Mouse (Mus musculus): ENCODE results near the gene Sgpp2. TPM values are rescaled to one million over a fixed set of nuclear protein-coding genes. Genes with fewer than 3 reads are reported as not detected.

Sgpp2 gene
- polyA plus RNA-seq, 1 experiment from 2014 or later: 0.46 TPM

DNA sequence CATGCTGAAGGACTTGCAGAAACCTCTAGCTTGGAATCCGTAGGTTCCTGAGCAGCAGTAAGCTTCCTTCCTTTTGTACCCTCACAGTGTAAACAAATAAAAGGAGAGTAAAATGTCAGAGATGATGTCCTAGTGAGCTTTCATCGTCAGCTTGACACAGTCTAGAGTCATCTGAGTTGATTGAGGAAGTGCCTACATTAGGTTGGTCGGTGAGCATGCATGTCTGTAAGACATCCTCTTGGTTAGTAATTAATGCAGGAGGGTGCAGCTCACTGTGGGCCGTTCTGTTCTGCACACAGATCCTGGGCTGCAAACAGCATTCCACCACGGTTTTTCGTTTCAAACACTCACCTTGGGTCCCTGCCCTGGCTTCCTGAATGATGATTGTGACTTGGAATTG, 60.0 kb downstream of the Sgpp2 start:
- Histone ChIP-seq H3K4me1 (ENCODE audit: control insufficient read depth, insufficient read depth, low read length) (peaks cover 4% of the 10 kb centered on the region; the same call in 1 of the 2 replicates), H3K4me2 (no peak overlapping the region), H3K36me3 (ENCODE audit: control insufficient read depth, insufficient read depth, low read length) (no peaks in the 10 kb centered on the region), H3K27me3 (ENCODE audit: control insufficient read depth, insufficient read depth, low read length) (no peaks in the 10 kb centered on the region), H3K9ac (ENCODE audit: low read depth, low read length) (no peak overlapping the region), H3K4me3 (ENCODE audit: low read depth, low read length) (no peak overlapping the region), H3K27ac (ENCODE audit: low read depth, low read length) (no peak overlapping the region), H3K9me3 (replicated peaks; ENCODE audit: control insufficient read depth, low read length) (no peaks in the 10 kb centered on the region)
- ATAC-seq (replicated peaks; ENCODE audit: insufficient number of reproducible peaks, low FRiP score, low TSS enrichment): no peak
- 48% methylated on average over 6 of the region's 6 CpGs for WGBS (ENCODE audit: insufficient replicate concordance)

DNA sequence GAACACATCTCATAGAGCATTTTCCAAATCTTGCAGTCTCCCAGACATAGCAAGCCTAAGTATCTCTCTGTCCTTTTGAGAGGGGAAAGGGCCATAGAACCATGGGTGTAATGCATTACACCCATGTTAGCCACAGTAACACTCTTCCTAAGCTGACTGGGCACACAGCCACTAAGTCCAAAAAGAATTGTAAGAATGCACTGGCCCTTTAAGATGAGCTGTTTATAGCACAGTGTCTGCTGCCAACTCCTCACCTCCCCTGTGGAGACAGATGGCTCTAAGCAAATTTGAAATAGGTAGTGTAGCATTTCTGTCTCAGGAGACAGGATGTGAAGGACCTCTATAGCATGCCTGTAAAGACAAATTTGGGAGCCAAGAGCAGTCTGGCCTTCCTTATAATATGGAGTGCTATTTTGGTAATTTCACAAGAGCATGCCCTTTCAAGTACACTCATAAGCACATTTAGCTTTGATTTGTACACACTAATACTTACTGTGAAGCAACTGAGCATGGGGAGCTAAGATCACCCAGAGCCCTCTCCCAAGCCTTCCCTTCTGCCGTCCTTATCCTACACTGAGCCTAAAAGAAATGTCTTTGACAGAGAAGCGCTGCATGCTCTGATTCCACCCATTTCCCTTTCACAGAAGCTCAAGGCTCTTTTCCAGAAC, 61.6 kb downstream of the Sgpp2 start:
- Histone ChIP-seq H3K9ac (ENCODE audit: low read depth, low read length) (no peak overlapping the region), H3K27me3 (ENCODE audit: control insufficient read depth, insufficient read depth, low read length) (no peaks in the 10 kb centered on the region), H3K4me2 (no peak overlapping the region), H3K36me3 (ENCODE audit: control insufficient read depth, insufficient read depth, low read length) (no peaks in the 10 kb centered on the region), H3K9me3 (replicated peaks; ENCODE audit: control insufficient read depth, low read length) (no peaks in the 10 kb centered on the region), H3K4me1 (ENCODE audit: control insufficient read depth, insufficient read depth, low read length) (peaks cover 4% of the 10 kb centered on the region; the same call in 1 of the 2 replicates), H3K27ac (ENCODE audit: low read depth, low read length) (peak overlapping the region; percentile 66), H3K4me3 (ENCODE audit: low read depth, low read length) (no peak overlapping the region)
- no peak for ATAC-seq (replicated peaks; ENCODE audit: insufficient number of reproducible peaks, low FRiP score, low TSS enrichment)
- 60% methylated on average over 2 of the region's 2 CpGs for WGBS (ENCODE audit: insufficient replicate concordance)

- H3K36me3 ChIP-seq (ENCODE audit: control insufficient read depth, insufficient read depth, low read length): no peaks in the 10 kb centered on the region
- H3K4me1 ChIP-seq (ENCODE audit: control insufficient read depth, insufficient read depth, low read length): peaks cover 4% of the 10 kb centered on the region; the same call in 1 of the 2 replicates
- no peak overlapping the region for H3K4me2 ChIP-seq
- 89% methylated on average over 9 of the region's 9 CpGs for WGBS (ENCODE audit: insufficient replicate concordance)
- H3K27ac ChIP-seq (ENCODE audit: low read depth, low read length): no peak overlapping the region
- no peak overlapping the region for H3K4me3 ChIP-seq (ENCODE audit: low read depth, low read length)
- ATAC-seq (replicated peaks; ENCODE audit: insufficient number of reproducible peaks, low FRiP score, low TSS enrichment): no peak
- no peak overlapping the region for H3K9ac ChIP-seq (ENCODE audit: low read depth, low read length)
- H3K27me3 ChIP-seq (ENCODE audit: control insufficient read depth, insufficient read depth, low read length): no peaks in the 10 kb centered on the region
- H3K9me3 ChIP-seq (replicated peaks; ENCODE audit: control insufficient read depth, low read length): no peaks in the 10 kb centered on the region
These were observed 62.2 kb downstream of the Sgpp2 start for GRCm38 (mm10) chr1:78372316-78372715.

DNA sequence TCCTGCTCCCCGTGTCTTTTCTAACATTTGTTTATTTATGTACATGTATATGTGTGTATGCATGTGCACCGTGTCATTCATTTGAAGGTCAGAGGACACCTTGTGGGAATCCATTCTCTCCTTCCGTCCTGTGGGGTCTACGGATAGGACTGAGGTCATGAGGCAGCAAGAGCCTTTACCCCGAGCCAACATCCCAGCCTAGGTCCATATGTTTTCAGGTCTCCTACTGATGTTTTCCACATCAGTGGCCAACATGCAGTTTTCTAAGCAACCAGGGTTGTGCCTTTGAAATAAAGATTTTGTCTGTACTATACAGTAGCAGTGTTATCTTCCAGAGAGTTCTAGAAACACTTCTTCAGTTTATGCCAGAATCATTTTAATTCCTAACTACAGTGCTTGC, 63.7 kb downstream of the Sgpp2 start:
- Histone ChIP-seq H3K9me3 (replicated peaks; ENCODE audit: control insufficient read depth, low read length) (no peaks in the 10 kb centered on the region), H3K27me3 (ENCODE audit: control insufficient read depth, insufficient read depth, low read length) (no peaks in the 10 kb centered on the region), H3K4me2 (no peak overlapping the region), H3K36me3 (ENCODE audit: control insufficient read depth, insufficient read depth, low read length) (no peaks in the 10 kb centered on the region), H3K4me1 (ENCODE audit: control insufficient read depth, insufficient read depth, low read length) (peaks cover 4% of the 10 kb centered on the region; the same call in 1 of the 2 replicates), H3K9ac (ENCODE audit: low read depth, low read length) (no peak overlapping the region), H3K4me3 (ENCODE audit: low read depth, low read length) (no peak overlapping the region), H3K27ac (ENCODE audit: low read depth, low read length) (no peak overlapping the region)
- 82% methylated on average over 5 of the region's 5 CpGs for WGBS (ENCODE audit: insufficient replicate concordance)
- no peak for ATAC-seq (replicated peaks; ENCODE audit: insufficient number of reproducible peaks, low FRiP score, low TSS enrichment)

GRCm38 (mm10) chr1:78375058-78375457, 64.9 kb downstream of the Sgpp2 start:
- Histone ChIP-seq H3K4me1 (ENCODE audit: control insufficient read depth, insufficient read depth, low read length) (peaks cover 4% of the 10 kb centered on the region; the same call in 1 of the 2 replicates), H3K36me3 (ENCODE audit: control insufficient read depth, insufficient read depth, low read length) (no peaks in the 10 kb centered on the region), H3K4me2 (no peak overlapping the region), H3K4me3 (ENCODE audit: low read depth, low read length) (no peak overlapping the region), H3K27me3 (ENCODE audit: control insufficient read depth, insufficient read depth, low read length) (no peaks in the 10 kb centered on the region), H3K9me3 (replicated peaks; ENCODE audit: control insufficient read depth, low read length) (no peaks in the 10 kb centered on the region), H3K9ac (ENCODE audit: low read depth, low read length) (no peak overlapping the region), H3K27ac (ENCODE audit: low read depth, low read length) (no peak overlapping the region)
- WGBS (ENCODE audit: insufficient replicate concordance): 88% methylated on average over 3 of the region's 3 CpGs
- ATAC-seq (replicated peaks; ENCODE audit: insufficient number of reproducible peaks, low FRiP score, low TSS enrichment): no peak

GRCm38 (mm10) chr1:78380950-78381349, 70.8 kb downstream of the Sgpp2 start:
- H3K4me3 ChIP-seq (ENCODE audit: low read depth, low read length): no peak overlapping the region
- H3K27me3 ChIP-seq (ENCODE audit: control insufficient read depth, insufficient read depth, low read length): no peaks in the 10 kb centered on the region
- WGBS (ENCODE audit: insufficient replicate concordance): 86% methylated on average over 4 of the region's 4 CpGs
- H3K4me2 ChIP-seq: no peak overlapping the region
- no peaks in the 10 kb centered on the region for H3K4me1 ChIP-seq (ENCODE audit: control insufficient read depth, insufficient read depth, low read length)
- H3K27ac ChIP-seq (ENCODE audit: low read depth, low read length): no peak overlapping the region
- ATAC-seq (replicated peaks; ENCODE audit: insufficient number of reproducible peaks, low FRiP score, low TSS enrichment): no peak
- no peaks in the 10 kb centered on the region for H3K9me3 ChIP-seq (replicated peaks; ENCODE audit: control insufficient read depth, low read length)
- no peaks in the 10 kb centered on the region for H3K36me3 ChIP-seq (ENCODE audit: control insufficient read depth, insufficient read depth, low read length)
- no peak overlapping the region for H3K9ac ChIP-seq (ENCODE audit: low read depth, low read length)

GRCm38 (mm10) chr1:78387854-78388253, 77.7 kb downstream of the Sgpp2 start:
- ATAC-seq (replicated peaks; ENCODE audit: insufficient number of reproducible peaks, low FRiP score, low TSS enrichment): no peak
- no peaks in the 10 kb centered on the region for H3K9me3 ChIP-seq (replicated peaks; ENCODE audit: control insufficient read depth, low read length)
- no peaks in the 10 kb centered on the region for H3K4me1 ChIP-seq (ENCODE audit: control insufficient read depth, insufficient read depth, low read length)
- no peak overlapping the region for H3K4me3 ChIP-seq (ENCODE audit: low read depth, low read length)
- WGBS (ENCODE audit: insufficient replicate concordance): 52% methylated on average over 4 of the region's 4 CpGs
- H3K4me2 ChIP-seq: no peak overlapping the region
- no peaks in the 10 kb centered on the region for H3K36me3 ChIP-seq (ENCODE audit: control insufficient read depth, insufficient read depth, low read length)
- H3K27me3 ChIP-seq (ENCODE audit: control insufficient read depth, insufficient read depth, low read length): no peaks in the 10 kb centered on the region
- no peak overlapping the region for H3K9ac ChIP-seq (ENCODE audit: low read depth, low read length)
- H3K27ac ChIP-seq (ENCODE audit: low read depth, low read length): no peak overlapping the region

GRCm38 (mm10) chr1:78388848-78389247, 78.7 kb downstream of the Sgpp2 start:
- H3K4me2 ChIP-seq: no peak overlapping the region
- 14% methylated on average over 3 of the region's 3 CpGs for WGBS (ENCODE audit: insufficient replicate concordance)
- H3K4me3 ChIP-seq (ENCODE audit: low read depth, low read length): no peak overlapping the region
- H3K27ac ChIP-seq (ENCODE audit: low read depth, low read length): no peak overlapping the region
- no peaks in the 10 kb centered on the region for H3K9me3 ChIP-seq (replicated peaks; ENCODE audit: control insufficient read depth, low read length)
- H3K4me1 ChIP-seq (ENCODE audit: control insufficient read depth, insufficient read depth, low read length): no peaks in the 10 kb centered on the region
- H3K27me3 ChIP-seq (ENCODE audit: control insufficient read depth, insufficient read depth, low read length): no peaks in the 10 kb centered on the region
- H3K36me3 ChIP-seq (ENCODE audit: control insufficient read depth, insufficient read depth, low read length): no peaks in the 10 kb centered on the region
- ATAC-seq (replicated peaks; ENCODE audit: insufficient number of reproducible peaks, low FRiP score, low TSS enrichment): no peak
- no peak overlapping the region for H3K9ac ChIP-seq (ENCODE audit: low read depth, low read length)

DNA sequence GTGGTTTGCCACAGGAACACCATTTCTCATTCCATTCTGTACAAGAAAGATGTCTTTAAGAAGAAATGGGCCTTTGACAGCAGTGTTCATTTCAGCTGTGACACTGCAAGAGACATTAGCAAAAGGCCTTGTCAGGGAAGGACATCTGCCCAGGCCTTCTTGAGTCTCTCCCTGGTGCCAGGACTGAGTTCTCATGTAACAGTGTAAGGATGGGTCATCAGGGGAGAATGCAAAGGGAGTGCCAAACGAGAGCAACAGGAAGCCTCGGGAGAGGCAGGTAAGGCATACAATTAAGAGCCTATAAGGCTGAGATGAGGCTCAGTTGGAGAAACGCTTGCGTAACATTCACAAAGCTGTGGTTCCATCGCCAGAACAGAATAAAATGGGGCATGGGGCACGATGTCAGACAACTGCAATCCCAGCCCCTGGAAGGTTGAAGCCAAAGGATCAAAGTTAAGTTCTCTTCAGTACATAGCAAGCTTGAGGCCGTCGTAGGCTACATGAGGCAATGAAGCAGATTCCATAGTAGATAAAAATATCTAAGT, 85.1 kb downstream of the Sgpp2 start:
- ATAC-seq (replicated peaks; ENCODE audit: insufficient number of reproducible peaks, low FRiP score, low TSS enrichment): no peak
- Histone ChIP-seq H3K4me3 (ENCODE audit: low read depth, low read length) (no peak overlapping the region), H3K36me3 (ENCODE audit: control insufficient read depth, insufficient read depth, low read length) (no peaks in the 10 kb centered on the region), H3K4me2 (no peak overlapping the region), H3K27me3 (ENCODE audit: control insufficient read depth, insufficient read depth, low read length) (no peaks in the 10 kb centered on the region), H3K4me1 (ENCODE audit: control insufficient read depth, insufficient read depth, low read length) (peaks cover 3% of the 10 kb centered on the region; the same call in 1 of the 2 replicates), H3K27ac (ENCODE audit: low read depth, low read length) (no peak overlapping the region), H3K9me3 (replicated peaks; ENCODE audit: control insufficient read depth, low read length) (no peaks in the 10 kb centered on the region), H3K9ac (ENCODE audit: low read depth, low read length) (no peak overlapping the region)
- WGBS (ENCODE audit: insufficient replicate concordance): 63% methylated on average over 8 of the region's 8 CpGs

All from heart, embryonic 11.5 days (tissue).